Mouse (Mus musculus): ENCODE results near the gene Draxin. TPM values are rescaled to one million over a fixed set of nuclear protein-coding genes. Genes with fewer than 3 reads are reported as not detected.
"Not testable (repeated sequence)": the region's sequence is repeated elsewhere in the genome, so short reads cannot be mapped to it uniquely, and the experiment has no call there.

The Draxin gene
- polyA plus RNA-seq, 1 experiment from 2014 or later: 0.08 TPM

GRCm38 (mm10) chr4:148051046-148051776 is 79.3 kb downstream of the Draxin start:
- ATAC-seq (ENCODE audit: low read depth): no peak; the same call in 1 of the 2 replicates
- Histone ChIP-seq H3K9ac (ENCODE audit: low read length) (no peak overlapping the region), H3K27me3 (ENCODE audit: control insufficient read depth, insufficient read depth, low read depth, low read length) (no peaks in the 10 kb centered on the region), H3K27ac (ENCODE audit: low read length) (no peak overlapping the region), H3K9me3 (ENCODE audit: control insufficient read depth, low read length) (no peaks in the 10 kb centered on the region), H3K4me3 (ENCODE audit: low read length) (no peak overlapping the region), H3K4me2 (ENCODE audit: low read depth, low read length) (no peak overlapping the region), H3K36me3 (ENCODE audit: control insufficient read depth, insufficient read depth, low read length) (peaks cover 57% of the 10 kb centered on the region), H3K4me1 (replicated peaks; ENCODE audit: control insufficient read depth, insufficient read depth, low read length) (no peaks in the 10 kb centered on the region)
- WGBS: 86% methylated on average over 13 of the region's 13 CpGs

GRCm38 (mm10) chr4:148050396-148050914 is 80.0 kb downstream of the Draxin start:
- not testable (repeated sequence) for H3K27me3 ChIP-seq (ENCODE audit: control insufficient read depth, insufficient read depth, low read depth, low read length); H3K27ac ChIP-seq (ENCODE audit: low read length); H3K4me2 ChIP-seq (ENCODE audit: low read depth, low read length); H3K9me3 ChIP-seq (ENCODE audit: control insufficient read depth, low read length); H3K9ac ChIP-seq (ENCODE audit: low read length); H3K4me3 ChIP-seq (ENCODE audit: low read length); H3K4me1 ChIP-seq (replicated peaks; ENCODE audit: control insufficient read depth, insufficient read depth, low read length); ATAC-seq (ENCODE audit: low read depth)
- H3K36me3 ChIP-seq (ENCODE audit: control insufficient read depth, insufficient read depth, low read length): peaks cover 53% of the 10 kb centered on the region
- WGBS: 90% methylated on average over 3 of the region's 3 CpGs

Small RNA genes lying within 50 kb of the gene (microRNA-seq; reads per million reads assigned to microRNA genes)
- not detected for gene Mir7022

Other genes starting within 250 kb of the Draxin start
- 34.6 and 36.6 TPM in 2 replicates for gene Mfn2, start 226.0 kb downstream of the Draxin start, polyA plus RNA-seq (2015; fragmentation: Nextera tagmentation; extraction: Ambion mirVana)
- 50.8 and 51.4 TPM in 2 replicates for gene Plod1, start 193.9 kb downstream of the Draxin start, polyA plus RNA-seq (2015; fragmentation: Nextera tagmentation; extraction: Ambion mirVana)
- gene 2510039O18Rik, start 189.8 kb downstream of the Draxin start, polyA plus RNA-seq (2015; fragmentation: Nextera tagmentation; extraction: Ambion mirVana): 9.2 and 11.7 TPM in 2 replicates
- gene Nppb, start 144.9 kb downstream of the Draxin start, polyA plus RNA-seq (2015; fragmentation: Nextera tagmentation; extraction: Ambion mirVana): 2.9 and 4.2 TPM in 2 replicates
- gene Nppa, start 130.0 kb downstream of the Draxin start, polyA plus RNA-seq (2015; fragmentation: Nextera tagmentation; extraction: Ambion mirVana): 122 and 163 TPM in 2 replicates
- 4.5 and 4.8 TPM in 2 replicates for gene Clcn6, start 91.9 kb downstream of the Draxin start, polyA plus RNA-seq (2015; fragmentation: Nextera tagmentation; extraction: Ambion mirVana)
- gene Mthfr, start 91.6 kb downstream of the Draxin start, polyA plus RNA-seq (2015; fragmentation: Nextera tagmentation; extraction: Ambion mirVana): 21.3 and 26.2 TPM in 2 replicates
- 16.3 and 17.8 TPM in 2 replicates for gene Agtrap, start 42.7 kb downstream of the Draxin start, polyA plus RNA-seq (2015; fragmentation: Nextera tagmentation; extraction: Ambion mirVana)
- 47.6 and 50.2 TPM in 2 replicates for gene Mad2l2, start 314 bp downstream of the Draxin start, polyA plus RNA-seq (2015; fragmentation: Nextera tagmentation; extraction: Ambion mirVana)
- gene Fbxo6, start 21.4 kb upstream of the Draxin start, polyA plus RNA-seq (2015; fragmentation: Nextera tagmentation; extraction: Ambion mirVana): 13.7 and 17.3 TPM in 2 replicates
- gene Fbxo44, start 29.8 kb upstream of the Draxin start, polyA plus RNA-seq (2015; fragmentation: Nextera tagmentation; extraction: Ambion mirVana): 11.9 and 12.1 TPM in 2 replicates
- gene Fbxo2, start 29.9 kb upstream of the Draxin start, polyA plus RNA-seq (2015; fragmentation: Nextera tagmentation; extraction: Ambion mirVana): 0.50 and 1.4 TPM in 2 replicates
- 0.04 and 0.08 TPM in 2 replicates for gene Disp3, start 157.3 kb upstream of the Draxin start, polyA plus RNA-seq (2015; fragmentation: Nextera tagmentation; extraction: Ambion mirVana)